Comparison of ENCODE assay signal across 17 mouse cellular contexts in the genomic region with DNA sequence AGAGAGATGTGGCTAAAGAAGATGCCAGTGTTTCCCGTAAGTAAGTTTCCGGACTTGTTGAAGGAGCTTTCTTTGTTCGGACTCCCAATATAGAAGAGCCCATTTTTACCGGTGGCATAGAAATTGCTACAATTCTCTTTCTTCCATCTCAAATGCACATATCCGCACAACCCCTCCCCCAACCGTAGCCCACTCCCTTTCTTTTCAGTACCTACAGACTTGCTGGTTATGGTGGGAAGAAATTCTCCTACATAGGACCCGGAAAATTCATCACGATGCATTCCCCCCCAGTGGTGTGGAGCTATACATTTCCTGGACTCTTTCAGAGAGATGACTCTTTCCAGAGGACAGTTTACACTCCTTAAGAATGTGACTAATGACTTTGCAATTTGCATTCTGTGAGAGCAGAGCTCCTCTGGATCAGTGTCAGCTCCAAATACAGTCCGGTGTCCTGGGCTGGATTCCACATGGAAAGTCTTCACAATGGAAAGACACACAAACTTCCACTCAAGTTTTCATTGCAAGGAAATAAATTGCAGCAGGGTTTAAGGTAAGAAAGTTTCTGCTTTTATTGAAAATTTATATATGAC. TPM values are rescaled to one million over a fixed set of nuclear protein-coding genes. Genes with fewer than 3 reads are reported as not detected.
DNase-seq lines count a peak whose midpoint lies in the region; ATAC-seq and TF ChIP-seq lines count a peak whose summit lies in the region.
"Had no signal": no experiment of that assay in that cellular context is flagged by ENCODE, and none has a peak within 500 bp of the region (broad histone marks: within the 10 kb centered on the region; RNA-seq: fewer than 3 reads in every experiment).

No protein-coding gene starts in this region.

- H3K36me3 ChIP-seq in midbrain, embryonic 10.5 days, result no peaks in the 10 kb centered on the region
- H3K36me3 ChIP-seq in midbrain, postnatal 0 days (ENCODE audit: insufficient read depth, low read length), result no peaks in the 10 kb centered on the region
- no peaks in the 10 kb centered on the region for H3K36me3 ChIP-seq in forebrain, embryonic 14.5 days (ENCODE audit: control insufficient read depth, insufficient read depth, low read length)
- H3K36me3 ChIP-seq in midbrain, embryonic 15.5 days (replicated peaks), result no peaks in the 10 kb centered on the region
- no peaks in the 10 kb centered on the region for H3K36me3 ChIP-seq in kidney, embryonic 16.5 days (ENCODE audit: insufficient read depth, low read length)
- H3K36me3 ChIP-seq: intestine, embryonic 15.5 days; liver, embryonic 15.5 days had no signal

- peak; percentile 57 for DNase-seq in midbrain, embryonic 10.5 days (ENCODE audit: low spot score)
- DNase-seq in midbrain, postnatal 0 days (ENCODE audit: low spot score), result no peak
- peak; percentile 34 for DNase-seq in embryo, embryonic 11 days
- no peak for DNase-seq in forebrain, embryonic 14.5 days (ENCODE audit: low spot score)
- DNase-seq in heart, adult 18-20 months, result no peak
- DNase-seq: cerebellum, adult 2 months; kidney, postnatal 10 days; lung, postnatal 36 days; right cerebral cortex, postnatal 14 days had no signal

- no peak overlapping the region for H3K4me2 ChIP-seq in midbrain, postnatal 0 days (ENCODE audit: low read depth, low read length, poor library complexity, severe bottlenecking)
- peak overlapping the region; percentile 82 for H3K4me2 ChIP-seq in forebrain, embryonic 14.5 days (ENCODE audit: low read length)
- peak overlapping the region; percentile 11; the same call in 1 of the 2 replicates for H3K4me2 ChIP-seq in midbrain, embryonic 15.5 days
- no peak overlapping the region for H3K4me2 ChIP-seq in kidney, embryonic 16.5 days (replicated peaks; ENCODE audit: low read depth, low read length)
- H3K4me2 ChIP-seq: intestine, embryonic 15.5 days; liver, embryonic 15.5 days had no signal

- H3K27ac ChIP-seq in midbrain, embryonic 10.5 days (replicated peaks), result peak overlapping the region; percentile 100
- H3K27ac ChIP-seq in midbrain, postnatal 0 days (ENCODE audit: low read depth, low read length), result no peak overlapping the region
- peak overlapping the region; percentile 96 for H3K27ac ChIP-seq in forebrain, embryonic 14.5 days (ENCODE audit: low read depth, low read length)
- 0 out of 2 replicates have a peak overlapping the region, but pooled peaks have one; percentile 29 for H3K27ac ChIP-seq in midbrain, embryonic 15.5 days
- H3K27ac ChIP-seq in kidney, embryonic 16.5 days (ENCODE audit: low read length), result no peak overlapping the region
- H3K27ac ChIP-seq: heart, adult 2 months; intestine, embryonic 15.5 days; liver, embryonic 15.5 days had no signal

- H3K4me1 ChIP-seq in midbrain, embryonic 10.5 days, result peaks cover 80% of the 10 kb centered on the region
- H3K4me1 ChIP-seq in midbrain, postnatal 0 days (ENCODE audit: insufficient read depth, low read length), result peaks cover 4% of the 10 kb centered on the region; the same call in 1 of the 2 replicates
- peaks cover 22% of the 10 kb centered on the region for H3K4me1 ChIP-seq in forebrain, embryonic 14.5 days (ENCODE audit: control insufficient read depth, insufficient read depth, low read length)
- H3K4me1 ChIP-seq in midbrain, embryonic 15.5 days, result peaks cover 49% of the 10 kb centered on the region
- H3K4me1 ChIP-seq in kidney, embryonic 16.5 days (ENCODE audit: insufficient read depth, low read length), result peaks cover 22% of the 10 kb centered on the region

- H3K9me3 ChIP-seq in midbrain, embryonic 10.5 days (replicated peaks), result no peaks in the 10 kb centered on the region
- H3K9me3 ChIP-seq in midbrain, postnatal 0 days (ENCODE audit: low read length), result no peaks in the 10 kb centered on the region
- no peaks in the 10 kb centered on the region for H3K9me3 ChIP-seq in forebrain, embryonic 14.5 days (replicated peaks; ENCODE audit: control insufficient read depth, low read length)
- no peaks in the 10 kb centered on the region for H3K9me3 ChIP-seq in midbrain, embryonic 15.5 days
- no peaks in the 10 kb centered on the region for H3K9me3 ChIP-seq in kidney, embryonic 16.5 days (ENCODE audit: low read length)
- H3K9me3 ChIP-seq: intestine, embryonic 15.5 days; liver, embryonic 15.5 days had no signal

- WGBS in midbrain, embryonic 10.5 days, result 3% methylated on average over 9 of the region's 9 CpGs
- 36% methylated on average over 9 of the region's 9 CpGs for WGBS in midbrain, postnatal 0 days
- WGBS in forebrain, embryonic 14.5 days, result 3% methylated on average over 9 of the region's 9 CpGs
- WGBS in midbrain, embryonic 15.5 days, result 32% methylated on average over 9 of the region's 9 CpGs
- WGBS in kidney, embryonic 16.5 days, result 19% methylated on average over 9 of the region's 9 CpGs

- H3K4me3 ChIP-seq in midbrain, embryonic 10.5 days, result peak overlapping the region; percentile 85
- H3K4me3 ChIP-seq in midbrain, postnatal 0 days (ENCODE audit: low read depth, low read length), result no peak overlapping the region
- H3K4me3 ChIP-seq in forebrain, embryonic 14.5 days (ENCODE audit: low read depth, low read length), result peak overlapping the region; percentile 36
- no peak overlapping the region for H3K4me3 ChIP-seq in midbrain, embryonic 15.5 days
- H3K4me3 ChIP-seq in kidney, embryonic 16.5 days (ENCODE audit: low read length), result no peak overlapping the region
- H3K4me3 ChIP-seq: heart, adult 2 months; intestine, embryonic 15.5 days; liver, embryonic 15.5 days had no signal

- no peak for TF ChIP-seq CTCF in midbrain, postnatal 0 days (IDR thresholded peaks at IDR 0.05)

- ATAC-seq in midbrain, postnatal 0 days (ENCODE audit: low FRiP score), result no peak
- ATAC-seq in forebrain, embryonic 14.5 days, result no peak
- no peak for ATAC-seq in midbrain, embryonic 15.5 days (replicated peaks)
- ATAC-seq in megakaryocyte-erythroid progenitor cell, adult 5-6 weeks (replicated peaks; ENCODE audit: low FRiP score, low TSS enrichment, poor library complexity, severe bottlenecking), result no peak
- no peak for ATAC-seq in kidney, embryonic 16.5 days (ENCODE audit: low FRiP score, low TSS enrichment)
- ATAC-seq: intestine, embryonic 15.5 days had no signal

- H3K9ac ChIP-seq in midbrain, postnatal 0 days (replicated peaks; ENCODE audit: low read length, poor library complexity, severe bottlenecking), result no peak overlapping the region
- H3K9ac ChIP-seq in forebrain, embryonic 14.5 days (ENCODE audit: low read length), result peak overlapping the region; percentile 93
- H3K9ac ChIP-seq in midbrain, embryonic 15.5 days, result no peak overlapping the region
- H3K9ac ChIP-seq in kidney, embryonic 16.5 days (replicated peaks; ENCODE audit: low read length), result no peak overlapping the region
- H3K9ac ChIP-seq: intestine, embryonic 15.5 days; liver, embryonic 15.5 days had no signal

- H3K27me3 ChIP-seq in midbrain, embryonic 10.5 days (ENCODE audit: low read depth, poor library complexity, severe bottlenecking), result peaks cover 64% of the 10 kb centered on the region
- peaks cover 44% of the 10 kb centered on the region for H3K27me3 ChIP-seq in midbrain, postnatal 0 days (ENCODE audit: insufficient read depth, low read length)
- H3K27me3 ChIP-seq in forebrain, embryonic 14.5 days (replicated peaks; ENCODE audit: control insufficient read depth, insufficient read depth, low read length), result peaks cover 16% of the 10 kb centered on the region; the same call in 1 of the 2 replicates
- H3K27me3 ChIP-seq in midbrain, embryonic 15.5 days (replicated peaks), result peaks cover 37% of the 10 kb centered on the region
- H3K27me3 ChIP-seq in kidney, embryonic 16.5 days (ENCODE audit: insufficient read depth, low read length), result peaks cover 89% of the 10 kb centered on the region

RNA-seq across cellular contexts. Expression of a gene that starts 2.7 kb away (rescaled TPM):
- polyA plus RNA-seq in midbrain, embryonic 10.5 days (2016; fragmentation: Nextera tagmentation; extraction: Ambion mirVana), result 44.5 and 54.8 TPM in 2 replicates
- 5.5 and 6.5 TPM in 2 replicates for total RNA-seq in midbrain, postnatal 0 days (2014; rRNA removed)
- polyA plus RNA-seq in midbrain, postnatal 0 days (2015; fragmentation: Nextera tagmentation; extraction: Ambion mirVana), result 7.6 and 8.1 TPM in 2 replicates
- polyA plus RNA-seq in forebrain, embryonic 14.5 days (2014; fragmentation: Nextera tagmentation; extraction: Ambion mirVana), result 9.8 and 11.1 TPM in 2 replicates
- 11.5 and 12.2 TPM in 2 replicates for polyA plus RNA-seq in midbrain, embryonic 15.5 days (2015; fragmentation: Nextera tagmentation; extraction: Ambion mirVana)
- total RNA-seq in megakaryocyte-erythroid progenitor cell, adult 5-6 weeks (2014; fragmentation: Nextera tagmentation), result not detected in 2 replicates
- total RNA-seq in megakaryocyte-erythroid progenitor cell, adult 5-6 weeks (2017), result not detected in 2 replicates
- polyA plus RNA-seq in kidney, embryonic 16.5 days (2015; fragmentation: Nextera tagmentation; extraction: Ambion mirVana), result not detected in 2 replicates
- under 1 TPM in 1 of 2 experiments, not detected in 1; 0.23 TPM for total RNA-seq in heart, adult 18-20 months (2021)
- total RNA-seq: heart, adult 2 months; heart, postnatal 25 days; MEL had no signal
- polyA plus RNA-seq: intestine, embryonic 15.5 days; liver, embryonic 15.5 days had no signal

Comparison
In these comparisons a context has a peak if more than half of its experiments do, and no peak if none do; other contexts are left out.
1. DNase-seq: peak in midbrain, embryonic 10.5 days (single experiment) and embryo, embryonic 11 days (single experiment); none in midbrain, postnatal 0 days (single experiment), forebrain, embryonic 14.5 days (single experiment) and heart, adult 18-20 months (0 of 2).
2. H3K27ac ChIP-seq: peak in midbrain, embryonic 10.5 days (single experiment), forebrain, embryonic 14.5 days (single experiment) and midbrain, embryonic 15.5 days (single experiment); none in midbrain, postnatal 0 days (single experiment) and kidney, embryonic 16.5 days (single experiment).
3. H3K4me3 ChIP-seq: peak in midbrain, embryonic 10.5 days (single experiment) and forebrain, embryonic 14.5 days (single experiment); none in midbrain, postnatal 0 days (single experiment), midbrain, embryonic 15.5 days (single experiment) and kidney, embryonic 16.5 days (single experiment).
4. H3K4me2 ChIP-seq: peak in forebrain, embryonic 14.5 days (single experiment) and midbrain, embryonic 15.5 days (single experiment); none in midbrain, postnatal 0 days (single experiment) and kidney, embryonic 16.5 days (single experiment).